Mouse (Mus musculus) layer of hippocampus, adult 9-11 months (tissue): ENCODE results near the gene Gm3115.
"Not testable (repeated sequence)": the region's sequence is repeated elsewhere in the genome, so short reads cannot be mapped to it uniquely, and the experiment has no call there.

Experiments used
- DNase-seq: peaks from one replicate; pipeline ENCODE4 v3.0.0; 2022

Gm3115 gene

DNA sequence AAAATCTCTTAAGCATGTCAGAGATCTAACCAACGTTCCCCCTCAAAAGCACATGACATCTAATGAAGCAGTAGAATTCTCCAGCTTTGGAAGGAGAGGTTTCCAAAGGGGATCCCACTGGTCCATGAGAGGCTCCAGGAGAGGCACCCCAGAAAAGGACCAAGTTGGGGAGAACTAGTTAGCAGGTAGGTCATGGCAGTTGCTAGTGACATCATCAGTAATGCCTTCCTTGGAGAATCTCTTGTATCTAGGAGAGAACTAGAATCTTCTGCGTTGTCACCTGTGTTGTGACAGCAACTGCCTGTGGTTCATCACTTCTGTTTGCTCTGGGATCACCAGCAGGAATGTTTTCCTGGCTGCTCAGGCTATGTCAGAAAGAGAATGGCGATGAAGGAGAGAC, at the start of gene Gm3115:
TSS of gene Gm3115 (plus strand) at position 301 of the 400 bp plus-strand sequence.
- not testable (repeated sequence) for DNase-seq

GRCm38 (mm10) chr14:4110426-4110825, 26.5 kb downstream of the Gm3115 start, which contains the start of gene Gm8108:
Gene Gm8108 (plus strand): TSS chr14:4110526.
- not testable (repeated sequence) for DNase-seq

DNA sequence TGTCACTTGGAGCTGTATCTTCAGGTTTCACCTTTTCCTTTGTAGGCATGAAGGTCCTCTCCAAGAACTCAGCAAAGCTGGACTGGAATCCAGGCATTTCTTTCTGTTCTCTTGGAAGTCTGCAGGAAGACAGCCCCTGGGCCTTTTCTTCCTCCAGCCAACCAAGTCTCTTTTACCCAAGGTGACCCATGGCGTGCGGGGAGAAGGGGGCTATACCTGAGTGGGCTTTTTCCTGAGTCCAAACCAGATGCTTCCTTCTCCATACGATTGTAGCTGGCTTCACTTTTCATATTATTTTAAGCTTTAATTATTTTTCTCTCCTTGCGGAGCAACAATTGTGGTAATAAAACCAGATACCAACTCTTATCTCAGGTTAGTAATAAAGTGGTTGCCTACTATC, 57.7 kb downstream of the Gm3115 start:
- DNase-seq: not testable (repeated sequence)
